Mouse (Mus musculus) MEL (cell line): ENCODE measurements at regions not wholly inside any gene's neighbourhood (a gene's known extent, or its start where the extent isn't known, plus 50 kb on each side); places are given as distances from the start of the nearest gene placed in this dataset.

Experiments
- DNase-seq: peaks from one replicate; pipeline ENCODE4 v3.0.0; 2011; ENCODE audit warnings: low read depth, low spot score
- H3K27ac ChIP-seq: 2 replicates; pipeline ENCODE4 v1.5.1; 2012; ENCODE audit warnings: low read depth, mild to moderate bottlenecking, control low read depth, low read length, moderate library complexity; ENCODE audit not compliant: control insufficient read depth
- H3K27me3 ChIP-seq, 2 experiments: fragments of 150-350 bp in 1 of 2; sonication (generic) in 1 of 2; 2 replicates each; pipeline ENCODE4 v1.6.1; 2012; ENCODE audit warnings: low read length in 2 of 2, mild to moderate bottlenecking in 2 of 2, improper control_type of control experiment in 1 of 2, moderate library complexity in 1 of 2; ENCODE audit not compliant: insufficient read depth in 2 of 2, control insufficient read depth in 1 of 2
- H3K36me3 ChIP-seq, 2 experiments: 2 replicates each; pipeline ENCODE4 v1.6.1; 2012 to 2014; ENCODE audit warnings: low read length in 2 of 2, improper control_type of control experiment in 1 of 2, inconsistent platforms in 1 of 2, mild to moderate bottlenecking in 1 of 2; ENCODE audit not compliant: insufficient read depth in 2 of 2, control insufficient read depth in 1 of 2
- H3K4me1 ChIP-seq, 2 experiments: fragments of 150-350 bp in 1 of 2; sonication (generic) in 1 of 2; 2 replicates each; pipeline ENCODE4 v1.6.1; 2012; ENCODE audit warnings: low read length in 2 of 2, improper control_type of control experiment in 1 of 2, mild to moderate bottlenecking in 1 of 2; ENCODE audit not compliant: insufficient read depth in 2 of 2, control insufficient read depth in 1 of 2
- H3K4me3 ChIP-seq, 2 experiments: fragments of 150-350 bp in 1 of 2; sonication (generic) in 1 of 2; 2 replicates each; pipeline ENCODE4 v1.5.1; 2012; ENCODE audit warnings: low read depth in 2 of 2, low read length in 2 of 2, mild to moderate bottlenecking in 2 of 2, moderate library complexity in 2 of 2, control low read depth in 1 of 2, improper control_type of control experiment in 1 of 2; ENCODE audit not compliant: control insufficient read depth in 1 of 2, insufficient read depth in 1 of 2
- H3K79me2 ChIP-seq: 2 replicates; pipeline ENCODE4 v1.6.1; 2012; ENCODE audit warnings: mild to moderate bottlenecking, low read length, moderate library complexity; ENCODE audit not compliant: control insufficient read depth, poor library complexity, insufficient read depth
- H3K9ac ChIP-seq: 2 replicates; pipeline ENCODE4 v1.6.1; 2012; ENCODE audit warnings: low read depth, mild to moderate bottlenecking, control low read depth, low read length, moderate library complexity; ENCODE audit not compliant: control insufficient read depth, poor library complexity, severe bottlenecking
- H3K9me3 ChIP-seq: fragments of 150-350 bp; sonication (generic); replicated peaks from 2 replicates; pipeline ENCODE4 v1.6.1; 2012; ENCODE audit warnings: mild to moderate bottlenecking, low read length, improper control_type of control experiment, moderate library complexity; ENCODE audit not compliant: insufficient read depth
- CHD1 ChIP-seq: IDR thresholded peaks from 2 replicates; pipeline ENCODE4 v1.6.1; 2012; ENCODE audit warnings: low read depth, mild to moderate bottlenecking, inconsistent platforms, low read length, improper control_type of control experiment
- CHD2 ChIP-seq: IDR thresholded peaks from 2 replicates; pipeline ENCODE4 v1.6.1; 2011; ENCODE audit warnings: low read length, improper control_type of control experiment
- CTCF ChIP-seq, 3 experiments: IDR thresholded peaks in 2 of 3; conservative IDR thresholded peaks in 1 of 3; 2 replicates each; pipeline ENCODE4 v1.5.1; 2011 to 2012; ENCODE audit warnings: low read length in 3 of 3, low read depth in 2 of 3, mild to moderate bottlenecking in 2 of 3, improper control_type of control experiment in 1 of 3, inconsistent platforms in 1 of 3, mixed read lengths in 1 of 3, moderate library complexity in 1 of 3; ENCODE audit not compliant: control insufficient read depth in 1 of 3, insufficient read depth in 1 of 3, poor library complexity in 1 of 3, severe bottlenecking in 1 of 3
- E2F4 ChIP-seq: IDR thresholded peaks from 2 replicates; pipeline ENCODE4 v1.6.1; 2011; ENCODE audit warnings: low read depth, low read length, improper control_type of control experiment, borderline replicate concordance
- EP300 ChIP-seq, 2 experiments: IDR thresholded peaks; 2 replicates each; pipeline ENCODE4 v1.6.1; 2011; ENCODE audit warnings: improper control_type of control experiment in 2 of 2, low read length in 2 of 2, low read depth in 1 of 2, mild to moderate bottlenecking in 1 of 2
- GABPA ChIP-seq: IDR thresholded peaks from 2 replicates; pipeline ENCODE4 v1.6.1; 2012; ENCODE audit warnings: low read depth, mild to moderate bottlenecking, inconsistent platforms, low read length, improper control_type of control experiment, moderate library complexity
- HCFC1 ChIP-seq: IDR thresholded peaks from 2 replicates; pipeline ENCODE4 v1.6.1; 2012; ENCODE audit warnings: low read depth, mild to moderate bottlenecking, inconsistent platforms, low read length, improper control_type of control experiment, moderate library complexity
- JUND ChIP-seq: IDR thresholded peaks from 2 replicates; pipeline ENCODE4 v1.6.1; 2011; ENCODE audit warnings: low read depth, mild to moderate bottlenecking, improper control_type of control experiment, low read length
- KAT2A ChIP-seq: conservative IDR thresholded peaks from 2 replicates; pipeline ENCODE4 v1.6.1; 2012; ENCODE audit warnings: low read depth, low read length, improper control_type of control experiment, inconsistent platforms
- MAFK ChIP-seq: IDR thresholded peaks from 2 replicates; pipeline ENCODE4 v1.6.1; 2011; ENCODE audit warnings: low read depth, mild to moderate bottlenecking, low read length, improper control_type of control experiment, borderline replicate concordance
- MAZ ChIP-seq: IDR thresholded peaks from 2 replicates; pipeline ENCODE4 v1.6.1; 2012; ENCODE audit warnings: low read depth, mild to moderate bottlenecking, inconsistent platforms, low read length, improper control_type of control experiment
- MEF2A ChIP-seq: IDR thresholded peaks from 2 replicates; pipeline ENCODE4 v1.6.1; 2014; ENCODE audit warnings: low read depth, mild to moderate bottlenecking, inconsistent platforms, low read length, improper control_type of control experiment; ENCODE audit not compliant: poor library complexity, insufficient replicate concordance, severe bottlenecking; ENCODE audit errors: extremely low read depth
- MYB ChIP-seq: IDR thresholded peaks from 2 replicates; pipeline ENCODE4 v1.6.1; 2011; ENCODE audit warnings: mild to moderate bottlenecking, low read depth, low read length, improper control_type of control experiment
- MYC ChIP-seq: IDR thresholded peaks from 2 replicates; pipeline ENCODE4 v1.6.1; 2011; ENCODE audit warnings: low read depth, mild to moderate bottlenecking, low read length, improper control_type of control experiment, moderate library complexity
- POLR2A ChIP-seq, 2 experiments: IDR thresholded peaks; 2 replicates each; pipeline ENCODE4 v1.6.1; 2011 to 2012; ENCODE audit warnings: low read length in 2 of 2, mild to moderate bottlenecking in 2 of 2, control low read depth in 1 of 2, improper control_type of control experiment in 1 of 2, low read depth in 1 of 2, moderate library complexity in 1 of 2; ENCODE audit not compliant: control insufficient read depth in 1 of 2, insufficient read depth in 1 of 2, poor library complexity in 1 of 2
- POLR2AphosphoS2 ChIP-seq: IDR thresholded peaks from 2 replicates; pipeline ENCODE4 v1.6.1; 2011; ENCODE audit warnings: low read length, improper control_type of control experiment
- SIN3A ChIP-seq: IDR thresholded peaks from 2 replicates; pipeline ENCODE4 v1.6.1; 2012; ENCODE audit warnings: low read length, improper control_type of control experiment, inconsistent platforms
- TAL1 ChIP-seq: IDR thresholded peaks from 2 replicates; pipeline ENCODE4 v1.6.1; 2012; ENCODE audit warnings: mild to moderate bottlenecking, inconsistent platforms, low read length, moderate library complexity, mixed read lengths
- TCF12 ChIP-seq: IDR thresholded peaks from 2 replicates; pipeline ENCODE4 v1.6.1; 2014; ENCODE audit warnings: low read depth, mild to moderate bottlenecking, inconsistent platforms, low read length, improper control_type of control experiment, moderate library complexity
- USF1 ChIP-seq: IDR thresholded peaks from 2 replicates; pipeline ENCODE4 v1.6.1; 2014; ENCODE audit warnings: low read depth, mild to moderate bottlenecking, inconsistent platforms, low read length, improper control_type of control experiment, moderate library complexity
- USF2 ChIP-seq, 2 experiments: IDR thresholded peaks; 2 replicates each; pipeline ENCODE4 v1.6.1; 2011 to 2012; ENCODE audit warnings: improper control_type of control experiment in 2 of 2, low read length in 2 of 2, borderline replicate concordance in 1 of 2, inconsistent platforms in 1 of 2, low read depth in 1 of 2, mild to moderate bottlenecking in 1 of 2; ENCODE audit not compliant: insufficient read depth in 1 of 2
- ZC3H11A ChIP-seq: IDR thresholded peaks from 2 replicates; pipeline ENCODE4 v1.6.1; 2012; ENCODE audit warnings: low read depth, mild to moderate bottlenecking, inconsistent platforms, low read length, improper control_type of control experiment
- ZNF384 ChIP-seq: IDR thresholded peaks from 2 replicates; pipeline ENCODE4 v1.6.1; 2012; ENCODE audit warnings: low read depth, mild to moderate bottlenecking, inconsistent platforms, low read length, improper control_type of control experiment

- H3K79me2 ChIP-seq: no peaks in the 10 kb centered on the region
Observed at GRCm38 (mm10) chr12:26967018-26967737, 375.2 kb downstream of the Sox11 start.

GRCm38 (mm10) chr12:26963917-26964316 lies 378.5 kb downstream of the Sox11 start:
- Histone ChIP-seq H3K9me3 (no peaks in the 10 kb centered on the region), H3K79me2 (no peaks in the 10 kb centered on the region), H3K36me3 (no peaks in the 10 kb centered on the region), H3K9ac (no peak overlapping the region), H3K27ac (no peak overlapping the region), H3K4me3 (no peak overlapping the region), H3K27me3 (no peaks in the 10 kb centered on the region), H3K4me1 (no peaks in the 10 kb centered on the region)
- TF ChIP-seq USF1 (no peak), CHD2 (no peak), MYB (no peak), ZNF384 (no peak), MEF2A (no peak), MAZ (no peak), TAL1 (no peak), POLR2A (IDR thresholded peaks at IDR 0.05; ENCODE audit: control insufficient read depth in 1 of 2, insufficient read depth in 1 of 2, low read depth in 1 of 2, low read length in 2 of 2, poor library complexity in 1 of 2) (no peak), USF2 (IDR thresholded peaks at IDR 0.05; ENCODE audit: borderline replicate concordance in 1 of 2, insufficient read depth in 1 of 2, low read depth in 1 of 2, low read length in 2 of 2) (no peak), CTCF (IDR thresholded peaks at IDR 0.05 in 2 of 3, conservative IDR thresholded peaks at IDR 0.05 in 1 of 3; ENCODE audit: control insufficient read depth in 1 of 3, insufficient read depth in 1 of 3, low read depth in 2 of 3, low read length in 3 of 3, poor library complexity in 1 of 3, severe bottlenecking in 1 of 3) (no peak), TCF12 (no peak)
- DNase-seq: no peak

More at GRCm38 (mm10) chr12:26967018-26967737, 375.2 kb downstream of the Sox11 start:
- TF ChIP-seq HCFC1 (no peak), E2F4 (no peak), ZC3H11A (no peak), EP300 (IDR thresholded peaks at IDR 0.05; ENCODE audit: low read depth in 1 of 2, low read length in 2 of 2) (no peak), KAT2A (no peak), MAFK (no peak), MAZ (no peak), CHD1 (no peak), SIN3A (no peak), USF1 (no peak), JUND (no peak), GABPA (no peak), MYC (no peak), POLR2AphosphoS2 (no peak)
- TF ChIP-seq, all 39 proteins: peak for 0
- no peak for DNase-seq
- no peak overlapping the region for H3K9ac ChIP-seq
- H3K4me1 ChIP-seq: no peaks in the 10 kb centered on the region
- H3K9me3 ChIP-seq: no peaks in the 10 kb centered on the region
- no peak overlapping the region for H3K27ac ChIP-seq
- no peaks in the 10 kb centered on the region for H3K36me3 ChIP-seq
- H3K4me3 ChIP-seq: no peak overlapping the region
- H3K27me3 ChIP-seq: no peaks in the 10 kb centered on the region
